Mouse (Mus musculus) cerebellum, adult 9-10 months (tissue): ENCODE results near the gene Ereg.
A peak's percentile ranks its signal among the peaks of the same experiment; 100 is the strongest.

ENCODE experiments used
- DNase-seq: peaks from one replicate; pipeline ENCODE4 v3.0.0; 2022

Gene Ereg

DNA sequence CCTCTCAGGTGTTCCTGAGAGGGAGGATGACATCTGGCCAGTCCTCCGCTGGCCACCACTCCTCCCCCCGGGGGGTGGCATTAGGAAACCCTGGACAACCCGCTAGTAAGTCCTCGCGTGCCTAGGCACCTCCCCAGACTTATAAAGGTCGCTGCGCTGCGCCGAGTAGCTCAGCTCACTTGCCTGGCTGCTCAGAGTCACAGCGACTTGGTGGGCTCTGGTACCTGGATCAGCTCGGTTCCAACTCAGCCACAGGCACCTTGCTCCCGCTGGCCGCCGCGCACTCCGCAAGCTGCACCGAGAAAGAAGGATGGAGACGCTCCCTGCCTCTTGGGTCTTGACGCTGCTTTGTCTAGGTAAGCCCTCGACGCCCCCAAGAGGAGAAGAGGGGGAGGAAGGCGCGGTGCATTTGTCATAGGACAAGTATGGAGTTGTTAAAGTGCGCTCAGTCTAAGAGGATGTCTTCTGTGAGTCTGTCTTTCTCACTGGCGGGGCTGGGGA is at the start of gene Ereg:
Ereg (plus strand) TSS at position 173 of the 501 bp plus-strand sequence.
- no peak for DNase-seq

DNA sequence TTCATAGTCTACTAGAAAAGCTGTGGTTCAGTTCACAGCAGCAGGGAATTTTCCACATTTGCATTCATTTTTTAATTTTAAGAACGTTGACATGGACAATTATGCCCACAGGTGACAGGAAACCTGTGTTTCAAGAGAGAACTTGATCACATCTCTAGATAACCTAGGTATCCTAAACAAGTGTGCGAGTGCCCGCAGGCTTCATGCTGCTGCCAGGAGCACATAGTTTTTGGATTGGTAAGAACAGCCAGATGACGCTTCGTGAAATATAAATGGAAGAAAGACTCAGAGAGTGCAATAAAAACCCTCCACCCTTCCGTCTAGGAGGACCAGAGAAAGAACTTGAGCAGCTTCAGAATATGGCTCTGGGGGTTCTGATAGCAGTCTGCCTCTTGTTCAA is 47.3 kb upstream of the Ereg start, which contains the start of gene Epgn:
Epgn (plus strand) TSS at position 301 of the 400 bp plus-strand sequence.
- no peak for DNase-seq

DNA sequence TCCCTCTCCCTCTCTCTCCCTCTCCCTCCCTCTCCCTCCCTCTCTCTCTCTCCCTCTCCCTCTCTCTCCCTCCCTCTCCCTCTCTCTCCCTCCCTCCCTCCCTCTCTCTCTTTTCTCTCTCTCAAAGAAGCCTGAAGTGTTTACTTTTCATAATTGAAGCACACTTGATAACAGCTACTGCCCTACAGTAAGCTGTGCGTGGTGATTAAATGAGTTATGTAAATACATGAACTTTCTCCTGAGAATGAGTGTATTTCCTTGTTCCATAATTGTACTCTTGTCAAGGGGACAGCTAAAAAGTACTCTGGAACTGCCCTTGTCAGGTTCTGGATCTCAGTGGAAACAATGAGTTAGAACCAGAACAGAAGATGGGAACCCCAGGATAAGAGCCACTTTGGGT is 46.6 kb upstream of the Ereg start:
- DNase-seq = no peak

DNA sequence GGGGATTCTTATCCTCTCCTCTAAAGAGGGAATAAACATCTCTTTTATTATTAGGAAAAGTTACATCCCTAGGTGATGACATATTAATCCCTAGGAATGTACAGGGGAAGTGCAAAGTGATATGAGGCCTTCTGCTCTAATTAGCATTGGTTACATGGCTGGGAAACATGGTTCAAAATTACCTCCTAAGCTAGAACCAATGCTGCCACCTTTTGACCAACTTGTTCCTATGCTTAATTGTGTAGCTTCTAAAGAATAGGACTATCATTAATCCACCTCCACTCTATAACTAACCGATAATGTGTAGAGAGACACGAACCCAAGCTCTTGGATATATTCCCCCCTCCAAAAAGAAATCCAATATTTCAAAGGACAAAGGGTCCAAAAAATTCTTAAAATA is 43.8 kb upstream of the Ereg start:
- no peak for DNase-seq

DNA sequence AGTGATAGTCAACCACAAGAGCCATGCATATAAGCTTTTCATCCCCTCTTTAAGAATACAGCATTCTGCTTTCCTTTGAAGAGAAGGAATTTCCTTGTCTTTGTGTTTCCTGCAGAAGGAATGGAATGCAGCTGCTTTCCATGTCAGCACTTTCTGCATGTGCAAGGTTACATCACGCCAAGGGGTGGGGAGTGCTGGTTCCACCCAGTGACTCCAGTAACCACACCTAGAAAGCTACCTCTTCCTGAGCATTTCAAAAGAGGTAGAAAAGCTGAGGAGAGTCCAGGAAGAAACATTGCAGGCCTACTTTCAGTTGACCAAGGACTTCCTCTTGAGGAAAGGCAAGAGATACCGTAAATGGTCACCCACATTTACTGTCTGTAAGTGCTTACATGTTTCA is 39.1 kb upstream of the Ereg start:
- DNase-seq = no peak

DNA sequence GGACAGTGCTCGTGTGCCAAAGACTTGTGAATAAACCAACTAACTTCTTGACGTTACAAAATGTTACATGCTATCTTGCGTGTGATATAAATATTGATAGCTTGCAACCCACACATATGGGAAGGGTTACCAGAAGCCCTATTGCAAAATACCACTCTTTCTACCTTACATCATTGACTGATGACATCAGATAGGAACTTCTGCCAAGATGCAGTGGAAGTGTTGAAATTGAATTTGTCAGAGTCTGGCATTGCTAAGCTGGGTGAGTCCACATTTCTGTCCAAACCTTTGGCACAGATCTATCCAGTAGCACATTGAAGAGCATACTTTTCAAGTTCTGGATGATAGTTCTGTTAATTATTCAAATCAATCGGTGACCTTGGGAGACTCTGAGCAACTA is 37.8 kb upstream of the Ereg start:
- no peak for DNase-seq

DNA sequence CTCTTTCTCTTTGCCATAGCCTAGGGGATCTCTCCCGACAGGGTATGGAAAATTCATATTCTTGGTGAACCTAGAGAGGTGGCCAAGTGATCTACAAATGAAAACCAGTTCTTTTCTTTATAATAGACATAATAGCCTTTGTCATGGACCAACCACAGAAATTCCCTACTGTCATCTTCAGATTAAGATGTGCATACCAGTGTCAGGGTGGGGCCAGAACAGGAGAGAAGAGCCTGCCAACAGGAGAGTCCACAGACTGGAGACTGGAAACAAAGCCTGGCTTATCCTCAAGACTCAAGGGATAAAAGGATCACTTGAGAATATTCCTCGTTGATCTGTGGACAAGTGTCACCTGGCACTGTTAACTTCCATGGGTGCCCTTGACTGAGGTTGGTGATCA is 36.7 kb upstream of the Ereg start:
- DNase-seq = no peak

DNA sequence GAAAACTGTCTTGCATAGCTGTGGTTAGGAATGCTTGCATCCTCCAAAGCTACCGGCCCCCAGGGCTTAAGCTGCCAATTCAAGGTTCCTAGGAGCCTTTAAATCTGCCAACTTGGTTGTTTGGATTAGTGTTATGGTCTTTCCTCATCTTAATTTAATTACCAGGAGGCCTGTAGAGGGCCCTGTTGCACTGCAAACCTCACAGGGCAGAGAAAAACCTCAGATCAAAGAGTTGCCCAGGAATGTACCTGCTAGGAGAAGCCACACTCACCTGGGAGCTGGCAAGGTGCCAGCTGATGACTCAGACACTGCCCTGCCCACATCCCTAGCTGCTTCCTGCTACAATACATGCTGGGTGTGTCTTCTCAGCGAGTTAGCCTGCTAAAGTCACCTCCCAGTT is 35.9 kb upstream of the Ereg start:
- DNase-seq = peak; percentile 2

DNA sequence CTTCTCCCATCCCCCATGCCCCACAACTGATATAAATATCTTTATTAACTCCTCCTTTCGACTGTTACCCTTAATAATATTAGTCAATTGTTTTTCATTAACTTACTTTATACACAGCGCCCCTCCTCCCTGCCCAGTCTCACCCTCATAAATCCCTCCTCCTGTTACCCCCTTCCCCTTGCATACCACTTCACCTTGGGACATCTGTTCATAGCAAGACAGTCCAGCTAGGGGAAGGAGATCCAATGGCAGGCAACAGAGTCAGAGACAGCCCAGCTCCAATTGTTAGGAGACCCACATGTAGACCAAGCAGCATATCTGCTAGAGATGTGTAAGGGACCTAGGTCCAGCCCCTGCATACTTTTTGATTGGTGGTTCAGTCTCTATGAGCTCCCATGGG is 35.5 kb upstream of the Ereg start:
- DNase-seq = no peak

DNA sequence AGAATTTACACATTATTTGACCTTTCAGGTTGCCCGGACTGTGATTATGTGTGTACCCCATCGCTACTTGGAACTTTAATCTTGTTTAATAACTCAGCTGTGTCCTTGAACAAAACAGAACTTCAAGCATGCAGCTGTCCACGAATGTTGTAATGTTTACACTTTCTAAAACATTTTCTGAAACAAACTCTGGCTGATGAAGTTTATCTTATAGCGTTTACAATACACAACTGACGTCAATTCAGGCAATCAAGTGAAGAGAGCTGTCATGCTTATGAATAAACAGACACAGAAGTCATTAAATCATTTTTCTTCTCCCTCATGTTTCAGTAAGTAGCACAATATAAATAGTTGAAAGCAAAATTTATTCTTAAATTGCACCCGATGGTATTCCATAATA is 26.4 kb upstream of the Ereg start:
- DNase-seq = no peak

DNA sequence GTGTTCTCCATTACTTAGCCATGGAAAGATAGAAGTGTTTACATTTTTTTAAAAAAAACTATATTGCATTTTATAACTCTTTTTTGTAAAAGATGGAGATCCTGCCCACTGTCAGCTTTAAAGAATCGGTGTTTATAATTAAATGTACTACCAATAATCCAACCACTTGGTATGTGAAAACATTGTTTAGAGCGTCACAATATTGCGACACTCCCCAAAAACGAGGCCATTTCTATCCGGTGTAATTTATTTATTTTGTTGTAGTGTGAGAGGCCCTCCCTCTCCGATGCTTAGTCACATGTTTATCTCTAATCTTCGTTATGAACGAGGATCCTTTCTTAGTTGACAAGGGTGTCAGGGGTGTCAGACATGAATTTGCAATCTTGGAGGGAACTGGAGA is 26.0 kb upstream of the Ereg start:
- DNase-seq = no peak

DNA sequence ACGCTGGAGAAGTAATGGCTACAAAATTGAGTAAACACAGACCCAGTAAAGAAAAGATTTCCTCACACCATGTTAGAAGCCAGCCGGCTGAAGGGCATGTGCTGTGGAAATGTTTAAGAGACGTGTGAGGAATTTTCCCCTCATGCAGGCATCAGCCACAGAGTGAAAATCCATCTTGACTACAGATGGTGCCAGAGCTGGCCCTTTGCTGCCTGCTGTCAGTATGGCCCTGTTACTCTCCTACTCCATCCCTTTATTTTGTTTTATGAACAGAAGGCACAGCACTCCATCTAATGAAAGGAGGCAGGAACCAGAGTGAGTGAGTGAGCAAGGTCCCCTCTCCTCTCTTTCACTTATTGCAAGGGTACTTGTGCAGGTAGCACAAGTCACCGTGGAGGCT is 2.1 kb upstream of the Ereg start:
- no peak for DNase-seq

DNA sequence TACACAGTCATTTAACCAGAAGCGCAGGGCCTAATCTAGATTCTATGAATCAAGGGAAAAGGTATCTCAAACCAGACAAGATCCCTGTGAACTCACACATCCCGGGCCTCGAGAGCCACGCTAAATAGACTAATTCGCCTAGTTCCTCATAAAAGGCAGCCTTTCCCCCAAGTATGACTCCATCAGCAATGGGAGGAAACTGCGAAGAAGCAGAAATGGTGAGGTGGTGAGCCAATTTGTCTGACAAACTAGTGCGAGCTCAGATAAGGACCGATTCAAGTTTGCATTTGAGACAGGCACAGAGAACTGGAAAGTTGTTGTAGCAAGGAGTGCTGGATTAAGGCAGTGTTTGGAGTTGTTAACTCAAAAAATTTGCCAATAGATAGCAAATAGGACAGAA is 796 bp upstream of the Ereg start:
- no peak for DNase-seq

DNA sequence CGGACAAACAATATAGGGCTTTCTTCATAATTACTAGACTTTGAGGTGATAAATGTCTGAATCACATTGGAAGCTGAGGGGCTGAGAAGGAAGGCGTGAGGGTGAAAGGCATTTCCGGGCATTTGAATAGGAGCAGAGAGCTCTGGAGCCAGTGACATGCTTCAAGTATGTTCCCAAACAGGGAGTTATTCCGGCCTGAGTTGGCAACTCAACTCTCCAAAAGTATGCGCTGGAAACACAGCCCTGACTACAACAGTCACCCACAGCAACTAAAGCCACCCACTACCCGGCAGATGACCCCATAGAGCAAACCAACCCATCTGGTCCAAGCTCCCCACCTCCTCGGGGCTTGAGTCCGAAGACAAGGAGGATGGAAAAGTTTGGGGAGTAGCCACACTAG is 396 bp upstream of the Ereg start:
- DNase-seq = no peak

DNA sequence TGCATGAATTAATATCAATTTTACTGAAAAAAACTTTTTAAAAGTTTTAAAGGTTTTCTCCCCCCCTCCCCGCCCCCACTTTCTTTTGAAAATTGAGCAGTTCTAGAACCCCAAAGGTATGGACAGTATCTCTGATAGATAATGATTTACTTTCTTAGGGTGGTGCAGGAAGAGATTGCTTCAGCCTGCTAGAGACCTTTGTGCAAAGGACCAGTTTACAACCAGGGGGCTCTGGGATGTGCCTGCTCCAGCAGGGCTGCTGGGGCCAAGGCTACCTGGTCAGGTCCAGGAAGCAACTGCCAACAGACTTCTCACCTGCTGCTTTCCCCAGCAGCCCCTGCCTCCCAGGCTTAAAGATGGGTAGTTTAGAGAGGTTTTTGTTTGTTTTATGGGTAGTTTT is 599 bp downstream of the Ereg start:
- no peak for DNase-seq

DNA sequence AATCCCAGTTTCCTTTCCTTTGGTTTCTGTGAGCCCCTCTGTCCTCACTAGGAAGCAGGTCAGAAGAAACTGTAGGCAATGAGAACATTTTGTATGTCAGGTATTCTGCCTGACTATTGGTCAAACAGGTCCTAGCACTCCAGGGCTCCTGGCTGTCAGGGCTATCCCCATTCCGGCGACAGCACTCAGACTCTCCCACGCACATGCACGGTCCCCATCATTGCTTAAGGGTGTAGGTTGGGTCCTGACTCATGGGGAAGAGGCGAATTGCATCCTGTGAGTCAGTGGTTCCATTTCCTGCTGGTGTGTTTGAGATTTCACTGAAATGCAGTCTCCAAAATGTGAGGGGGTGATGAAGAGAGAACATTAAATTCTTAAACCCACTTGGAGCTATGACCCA is 8.6 kb downstream of the Ereg start:
- DNase-seq = no peak

DNA sequence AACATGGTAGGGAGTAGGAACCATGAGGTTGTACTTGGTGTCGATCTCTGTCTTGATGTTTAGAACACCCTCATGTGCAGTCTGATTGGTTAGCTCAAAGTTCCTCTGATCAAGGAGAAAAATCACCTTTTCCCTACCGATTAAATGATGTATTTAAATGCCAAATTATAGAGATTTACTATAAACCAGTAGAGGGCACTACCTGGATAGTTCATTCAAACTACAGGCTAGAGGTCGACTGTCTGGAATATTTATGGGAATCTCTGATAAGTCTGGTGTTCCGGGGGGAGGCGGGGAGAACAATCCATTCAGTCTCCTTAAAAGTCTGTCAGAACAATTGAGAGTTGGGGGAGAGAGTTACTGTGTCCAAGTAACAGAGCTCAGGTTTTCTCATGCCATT is 10.9 kb downstream of the Ereg start:
- no peak for DNase-seq

DNA sequence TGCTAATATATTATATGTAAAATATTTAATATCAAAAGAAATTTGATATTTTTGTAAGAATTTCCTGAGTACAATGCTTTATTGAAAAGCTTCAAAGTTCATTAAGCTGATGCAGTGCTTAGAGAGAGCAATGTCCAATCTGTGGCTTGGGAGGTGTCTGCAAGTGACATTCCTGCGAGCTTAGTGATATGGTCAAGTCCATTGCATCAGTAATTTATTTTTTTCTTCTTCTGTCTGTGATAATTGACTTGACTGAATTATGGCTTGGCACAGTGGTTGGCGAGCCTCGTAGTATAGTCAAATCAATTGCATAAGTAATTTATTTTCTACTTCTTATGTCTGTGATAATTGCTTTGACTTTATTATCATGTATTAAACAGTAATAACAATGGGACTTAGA is 15.9 kb downstream of the Ereg start:
- DNase-seq = no peak

DNA sequence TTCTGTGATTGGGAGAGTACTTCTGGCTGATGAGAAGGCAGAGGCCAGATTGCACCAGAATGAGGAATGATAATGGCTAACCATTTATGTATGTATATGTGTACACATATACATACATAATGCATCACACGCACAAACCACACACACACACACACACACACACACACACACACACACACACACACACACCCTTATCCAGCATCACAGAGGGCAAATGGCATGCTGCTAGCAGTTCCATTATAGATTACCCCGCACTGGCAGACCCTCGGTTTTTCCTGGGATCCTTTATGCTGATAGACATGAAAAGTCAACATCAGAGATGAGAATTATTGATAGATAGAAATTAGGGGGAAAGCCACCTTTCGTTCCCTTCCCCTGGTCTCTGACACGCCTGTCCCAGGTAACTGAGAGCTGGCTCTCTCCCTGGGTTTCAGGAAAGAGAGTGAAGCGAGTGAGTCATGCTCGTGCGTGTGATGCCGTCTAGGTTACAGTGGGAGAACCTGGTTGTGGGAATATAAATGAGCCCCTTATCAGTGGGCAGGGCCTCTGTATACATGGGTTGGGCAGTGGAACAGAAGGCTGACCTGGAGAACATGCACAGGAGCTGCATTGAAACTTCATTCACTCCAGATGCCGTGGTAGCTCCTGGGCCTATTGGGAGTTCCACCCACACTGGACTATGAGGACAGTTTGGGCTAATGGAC is 23.6 kb downstream of the Ereg start:
- no peak for DNase-seq

DNA sequence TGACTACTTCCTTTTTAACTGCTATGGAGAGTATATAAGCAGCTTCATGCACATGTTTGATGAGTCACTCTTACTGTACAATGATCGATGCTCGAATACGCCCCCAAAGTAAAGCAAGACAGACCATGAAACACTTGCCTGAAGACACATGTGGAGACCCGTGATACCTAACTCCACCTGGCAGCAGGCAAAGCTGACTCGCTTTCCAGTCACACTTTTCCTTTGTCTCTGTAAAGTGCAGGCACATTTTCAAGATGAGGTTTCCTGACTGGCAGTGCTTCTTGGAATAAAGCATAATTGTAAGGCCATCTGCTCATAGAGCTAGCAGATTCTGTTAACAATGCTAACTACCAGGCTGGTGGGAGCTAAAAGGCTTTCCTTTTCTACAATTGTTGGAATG is 27.3 kb downstream of the Ereg start:
- no peak for DNase-seq

DNA sequence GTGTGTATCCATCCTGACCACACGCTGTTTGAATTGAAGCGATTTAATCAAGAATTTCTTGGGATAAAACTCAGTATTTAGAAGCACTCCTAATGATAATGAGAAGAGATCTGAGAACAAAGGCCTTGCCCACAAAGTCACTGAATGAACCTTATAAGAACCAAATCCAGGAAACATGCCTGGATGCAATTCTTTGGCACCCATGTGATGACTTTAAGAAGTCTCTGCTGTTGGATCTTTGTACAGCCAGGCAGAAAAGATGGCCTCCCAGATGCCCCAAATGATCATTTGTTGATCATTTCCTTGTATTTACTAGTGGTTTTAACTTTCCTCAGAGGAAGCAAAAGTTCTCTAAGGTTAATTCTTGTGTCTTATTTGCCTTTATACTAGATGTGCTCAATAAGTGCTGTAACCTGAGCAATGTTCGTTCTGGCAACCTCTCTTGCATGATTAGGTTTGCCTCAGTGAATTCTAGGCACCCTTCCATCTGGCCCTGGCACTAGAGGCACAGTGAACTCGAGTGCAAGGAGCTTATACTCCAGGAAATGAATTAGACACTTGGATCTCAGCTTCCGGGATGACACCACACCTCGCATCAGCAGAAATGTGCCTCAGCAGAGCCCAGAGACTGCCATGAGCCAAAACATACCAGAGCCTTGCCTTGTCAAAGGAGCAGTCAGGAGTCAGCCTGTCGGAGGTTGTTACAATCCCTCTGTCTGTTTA is 29.7 kb downstream of the Ereg start:
- DNase-seq = peak; percentile 71

DNA sequence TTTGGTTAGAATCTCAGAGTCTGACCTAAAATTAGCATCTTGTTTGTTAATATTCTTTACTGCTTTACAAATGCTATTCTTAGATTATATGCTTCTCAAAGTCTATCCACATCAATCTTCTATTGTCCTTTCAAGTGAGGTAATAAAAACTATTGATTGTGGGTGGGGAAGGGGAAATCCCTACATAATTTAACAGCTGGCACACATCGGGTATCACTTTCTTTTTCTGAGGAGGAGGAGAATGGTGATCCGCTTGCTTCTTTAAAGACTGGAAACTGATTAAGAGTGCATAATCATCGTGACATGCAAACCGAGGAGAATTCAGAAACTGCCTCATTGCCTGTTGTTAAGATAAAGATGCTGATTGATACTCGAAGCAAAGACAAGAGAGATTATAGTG is 31.8 kb downstream of the Ereg start:
- DNase-seq = no peak

DNA sequence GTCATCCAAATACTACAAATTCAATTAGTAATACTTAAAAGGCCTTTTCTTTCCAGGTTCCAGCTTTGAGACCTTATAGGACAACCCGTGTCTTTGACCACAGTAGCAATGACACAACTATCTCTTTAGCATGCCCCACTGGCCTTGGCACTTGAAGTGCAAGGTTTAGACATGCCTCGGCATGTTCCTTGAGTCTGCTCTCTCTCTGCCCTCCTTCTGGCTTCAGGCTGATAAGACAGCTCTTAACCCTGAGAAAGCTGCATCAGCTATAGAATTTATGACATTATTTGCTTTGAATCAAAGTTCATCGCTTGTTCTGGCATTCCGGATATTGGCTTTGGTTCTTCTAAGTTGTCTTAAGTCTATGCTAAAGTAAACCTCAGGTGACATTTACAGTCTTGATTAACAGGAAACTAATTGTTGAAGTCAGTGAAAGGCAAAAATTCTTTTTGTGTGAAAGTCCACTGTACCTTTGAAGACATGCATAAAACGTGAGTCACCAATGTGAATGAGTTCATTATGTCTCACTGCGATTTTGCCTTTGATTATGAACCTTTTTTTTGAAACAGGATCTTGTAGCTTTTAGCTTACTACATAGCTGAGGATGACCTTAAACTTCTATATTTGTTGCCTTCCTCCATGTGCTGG is 35.7 kb downstream of the Ereg start:
- DNase-seq = no peak

DNA sequence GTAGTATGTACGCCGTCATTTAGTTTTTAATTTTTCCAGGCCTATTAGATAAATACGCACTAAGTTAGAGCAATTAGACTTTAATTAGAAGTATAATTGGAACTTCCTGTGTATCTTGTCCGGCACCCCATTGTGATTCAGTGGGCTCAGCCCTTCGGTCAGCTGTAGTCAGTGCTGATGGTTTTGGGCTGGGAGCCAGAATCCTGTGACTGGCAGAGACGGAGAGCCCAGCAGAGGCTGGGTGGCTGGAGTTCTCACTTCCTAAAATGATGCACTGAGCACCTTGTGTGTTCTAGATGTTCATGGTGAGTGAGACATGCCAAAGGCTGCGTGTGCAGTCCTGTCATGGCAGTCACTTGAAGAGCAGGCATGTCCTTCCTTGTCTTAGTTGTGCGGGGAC is 36.6 kb downstream of the Ereg start:
- DNase-seq = no peak
